Comparison of ENCODE assay signal across 9 mouse cellular contexts in genomic region chr2:156705473-156705872, GRCm38 (mm10).
DNase-seq lines count a peak whose midpoint lies in the region; ATAC-seq and TF ChIP-seq lines count a peak whose summit lies in the region.
"Had no signal": no experiment of that assay in that cellular context is flagged by ENCODE, and none has a peak within 500 bp of the region (broad histone marks: within the 10 kb centered on the region; RNA-seq: fewer than 3 reads in every experiment).

No protein-coding gene starts in this region.

- 19% methylated on average over 6 of the region's 6 CpGs for WGBS in intestine, embryonic 14.5 days
- 17% methylated on average over 6 of the region's 6 CpGs for WGBS in intestine, embryonic 15.5 days
- 22% methylated on average over 6 of the region's 6 CpGs for WGBS in forebrain, postnatal 0 days
- 19% methylated on average over 6 of the region's 6 CpGs for WGBS in limb, embryonic 10.5 days

- peak; percentile 34; the same call in 1 of the 2 replicates for ATAC-seq in intestine, embryonic 14.5 days (replicated peaks; ENCODE audit: low FRiP score, low TSS enrichment, low read depth)
- no peak for ATAC-seq in intestine, embryonic 15.5 days
- peak; percentile 66 for ATAC-seq in forebrain, postnatal 0 days

- H3K4me3 ChIP-seq in intestine, embryonic 14.5 days (ENCODE audit: low read depth, low read length): no peak overlapping the region
- H3K4me3 ChIP-seq in intestine, embryonic 15.5 days (replicated peaks): no peak overlapping the region
- H3K4me3 ChIP-seq in forebrain, postnatal 0 days (ENCODE audit: low read depth, low read length): no peak overlapping the region
- H3K4me3 ChIP-seq in limb, embryonic 10.5 days: no peak overlapping the region
- H3K4me3 ChIP-seq: midbrain, embryonic 12.5 days had no signal

- H3K9me3 ChIP-seq in intestine, embryonic 14.5 days (ENCODE audit: control insufficient read depth, low read length): no peaks in the 10 kb centered on the region
- no peaks in the 10 kb centered on the region for H3K9me3 ChIP-seq in intestine, embryonic 15.5 days
- H3K9me3 ChIP-seq in forebrain, postnatal 0 days (ENCODE audit: low read length): no peaks in the 10 kb centered on the region
- no peaks in the 10 kb centered on the region for H3K9me3 ChIP-seq in limb, embryonic 10.5 days (replicated peaks)
- H3K9me3 ChIP-seq: midbrain, embryonic 12.5 days had no signal

- TF ChIP-seq CTCF in forebrain, postnatal 0 days (IDR thresholded peaks at IDR 0.05; ENCODE audit: low read depth): peak; percentile 99

- no peaks in the 10 kb centered on the region for H3K27me3 ChIP-seq in intestine, embryonic 14.5 days (replicated peaks; ENCODE audit: control insufficient read depth, insufficient read depth, low read length)
- no peaks in the 10 kb centered on the region for H3K27me3 ChIP-seq in intestine, embryonic 15.5 days (replicated peaks)
- H3K27me3 ChIP-seq in forebrain, postnatal 0 days (ENCODE audit: insufficient read depth, low read length): no peaks in the 10 kb centered on the region
- no peaks in the 10 kb centered on the region for H3K27me3 ChIP-seq in limb, embryonic 10.5 days (ENCODE audit: low read depth, poor library complexity, severe bottlenecking)

- no peak overlapping the region for H3K9ac ChIP-seq in intestine, embryonic 14.5 days (ENCODE audit: low read length)
- H3K9ac ChIP-seq in intestine, embryonic 15.5 days: no peak overlapping the region
- no peak overlapping the region for H3K9ac ChIP-seq in forebrain, postnatal 0 days
- H3K9ac ChIP-seq: midbrain, embryonic 12.5 days had no signal

- H3K4me1 ChIP-seq in intestine, embryonic 14.5 days (replicated peaks; ENCODE audit: control insufficient read depth, insufficient read depth, low read length): no peaks in the 10 kb centered on the region
- H3K4me1 ChIP-seq in intestine, embryonic 15.5 days (replicated peaks): no peaks in the 10 kb centered on the region
- H3K4me1 ChIP-seq in forebrain, postnatal 0 days (ENCODE audit: insufficient read depth): no peaks in the 10 kb centered on the region
- peaks cover 5% of the 10 kb centered on the region for H3K4me1 ChIP-seq in limb, embryonic 10.5 days
- H3K4me1 ChIP-seq: midbrain, embryonic 12.5 days had no signal

- H3K4me2 ChIP-seq in intestine, embryonic 14.5 days (ENCODE audit: low read length): no peak overlapping the region
- no peak overlapping the region for H3K4me2 ChIP-seq in intestine, embryonic 15.5 days (replicated peaks)
- no peak overlapping the region for H3K4me2 ChIP-seq in forebrain, postnatal 0 days (ENCODE audit: low read depth)
- H3K4me2 ChIP-seq: midbrain, embryonic 12.5 days had no signal

- no peak overlapping the region for H3K27ac ChIP-seq in intestine, embryonic 14.5 days (ENCODE audit: low read depth)
- no peak overlapping the region for H3K27ac ChIP-seq in intestine, embryonic 15.5 days
- no peak overlapping the region for H3K27ac ChIP-seq in forebrain, postnatal 0 days (ENCODE audit: low read depth, low read length)
- H3K27ac ChIP-seq in limb, embryonic 10.5 days: no peak overlapping the region
- H3K27ac ChIP-seq: midbrain, embryonic 12.5 days had no signal

- H3K36me3 ChIP-seq in intestine, embryonic 14.5 days (ENCODE audit: control insufficient read depth, insufficient read depth, low read length): no peaks in the 10 kb centered on the region
- no peaks in the 10 kb centered on the region for H3K36me3 ChIP-seq in intestine, embryonic 15.5 days
- peaks cover 18% of the 10 kb centered on the region for H3K36me3 ChIP-seq in forebrain, postnatal 0 days (ENCODE audit: insufficient read depth)
- no peaks in the 10 kb centered on the region for H3K36me3 ChIP-seq in limb, embryonic 10.5 days
- H3K36me3 ChIP-seq: midbrain, embryonic 12.5 days had no signal

- DNase-seq in intestine, embryonic 14.5 days (ENCODE audit: low spot score): peak; percentile 97
- peak; percentile 81 to 90 for DNase-seq in cerebellum, adult 18-20 months
- peak; percentile 92 for DNase-seq in forebrain, postnatal 0 days
- DNase-seq in induced T-regulatory cell, adult 2 months (ENCODE audit: low read depth): peak; percentile 86
- DNase-seq in limb, embryonic 10.5 days (ENCODE audit: low spot score): peak; percentile 91
- DNase-seq in monocyte, adult 2 months (ENCODE audit: low read depth in 1 of 2, low spot score in 2 of 2): peak; percentile 43 to 71
- DNase-seq in spleen, postnatal 14 days (ENCODE audit: low spot score in 2 of 2): peak; percentile 52 to 75
